Mouse (Mus musculus) lung, adult 2 months (tissue): ENCODE data around the gene Fam131a.

ENCODE experiments used
- CTCF ChIP-seq: fragments of 200-500 bp; IDR thresholded peaks from 2 replicates; pipeline ENCODE4 v1.5.1; 2011; ENCODE audit warnings: mild to moderate bottlenecking, low read length, control low read depth; ENCODE audit not compliant: insufficient read depth
- POLR2A ChIP-seq: fragments of 200-500 bp; IDR thresholded peaks from 2 replicates; pipeline ENCODE4 v1.6.1; 2011; ENCODE audit warnings: low read depth, mild to moderate bottlenecking, control low read depth, low read length, borderline replicate concordance; ENCODE audit errors: extremely low read depth

DNA sequence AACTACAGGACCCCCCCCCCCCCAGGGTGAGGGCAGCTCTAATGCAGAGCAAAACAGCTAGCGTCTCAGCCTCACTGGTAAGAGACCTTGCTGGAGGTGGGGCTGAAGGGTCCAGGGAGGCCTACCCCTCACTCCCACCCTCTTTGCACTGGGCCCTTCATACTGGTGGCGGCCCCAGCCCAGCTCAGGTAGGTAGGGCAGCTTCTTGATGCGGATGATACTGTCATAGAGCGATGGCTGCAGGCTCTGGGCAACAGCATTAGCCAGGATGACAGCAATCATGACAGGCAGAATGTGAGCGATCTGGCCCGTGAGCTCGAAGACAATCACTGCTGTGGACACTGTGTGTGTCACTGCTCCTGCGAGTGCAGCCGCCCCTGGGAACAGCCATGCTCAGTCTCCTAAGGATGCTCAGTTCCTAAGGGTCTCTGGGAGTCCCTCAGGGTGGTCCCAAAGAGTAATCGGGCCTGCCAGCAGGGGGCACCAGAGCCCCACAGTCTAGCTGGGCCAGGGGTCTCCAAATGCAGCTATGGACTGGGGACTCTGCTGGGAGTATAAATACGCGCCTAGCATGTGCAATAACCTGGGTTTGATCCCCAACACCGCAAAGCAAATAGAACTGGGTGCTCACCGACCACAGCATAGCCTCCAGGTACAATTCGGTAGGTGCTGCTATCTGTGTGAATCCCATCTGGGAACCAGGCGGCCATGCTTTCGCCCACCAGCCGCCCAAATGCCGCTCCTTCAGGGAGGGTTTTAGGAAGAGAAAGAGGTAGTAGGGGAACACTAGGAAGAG, 16.1 kb downstream of the Fam131a start:
- TF ChIP-seq CTCF (peak; percentile 58), POLR2A (no peak)
